Mouse (Mus musculus): ENCODE data around the gene Endov. TPM values are rescaled to one million over a fixed set of nuclear protein-coding genes. Genes with fewer than 3 reads are reported as not detected.

Endov gene
- total RNA-seq, 4 experiments from 2014 or later = 3.8 to 4.9 (median 4.5) TPM

GRCm38 (mm10) chr11:119516677-119517361 is 25.7 kb downstream of the Endov start:
- no peak for DNase-seq (ENCODE audit: low spot score in 2 of 2)

- no peak for DNase-seq (ENCODE audit: low spot score in 2 of 2)
Measured at GRCm38 (mm10) chr11:119519387-119519786, 28.2 kb downstream of the Endov start.

GRCm38 (mm10) chr11:119520005-119520712 is 29.0 kb downstream of the Endov start:
- no peak for DNase-seq (ENCODE audit: low spot score in 2 of 2)

- DNase-seq (ENCODE audit: low spot score in 2 of 2) = no peak
Measured at GRCm38 (mm10) chr11:119520713-119521063, 29.5 kb downstream of the Endov start.

GRCm38 (mm10) chr11:119521920-119522710 is 31.0 kb downstream of the Endov start:
- DNase-seq (ENCODE audit: low spot score in 2 of 2) = no peak

GRCm38 (mm10) chr11:119522779-119523178 is 31.6 kb downstream of the Endov start:
- no peak for DNase-seq (ENCODE audit: low spot score in 2 of 2)

GRCm38 (mm10) chr11:119523392-119523791 is 32.2 kb downstream of the Endov start:
- no peak for DNase-seq (ENCODE audit: low spot score in 2 of 2)

- DNase-seq (ENCODE audit: low spot score in 2 of 2) = peak; percentile 61 to 79
Measured at GRCm38 (mm10) chr11:119524545-119524949, 33.4 kb downstream of the Endov start.

- DNase-seq (ENCODE audit: low spot score in 2 of 2) = no peak
Measured at GRCm38 (mm10) chr11:119526068-119526966, 35.2 kb downstream of the Endov start.

GRCm38 (mm10) chr11:119528930-119529329 is 37.8 kb downstream of the Endov start:
- DNase-seq (ENCODE audit: low spot score in 2 of 2) = no peak

- DNase-seq (ENCODE audit: low spot score in 2 of 2) = no peak
Measured at GRCm38 (mm10) chr11:119532460-119532859, 41.3 kb downstream of the Endov start.

GRCm38 (mm10) chr11:119533745-119534144 is 42.6 kb downstream of the Endov start:
- DNase-seq (ENCODE audit: low spot score in 2 of 2) = no peak

- DNase-seq (ENCODE audit: low spot score in 2 of 2) = no peak
Measured at GRCm38 (mm10) chr11:119539944-119540343, 48.8 kb downstream of the Endov start.

- no peak for DNase-seq (ENCODE audit: low spot score in 2 of 2)
Measured at GRCm38 (mm10) chr11:119540560-119540959, 49.4 kb downstream of the Endov start.

- DNase-seq (ENCODE audit: low spot score in 2 of 2) = no peak
Measured at GRCm38 (mm10) chr11:119541082-119541481, 49.9 kb downstream of the Endov start.

GRCm38 (mm10) chr11:119542371-119542770 is 51.2 kb downstream of the Endov start:
- no peak for DNase-seq (ENCODE audit: low spot score in 2 of 2)

GRCm38 (mm10) chr11:119542886-119543285 is 51.7 kb downstream of the Endov start:
- no peak for DNase-seq (ENCODE audit: low spot score in 2 of 2)

- no peak for DNase-seq (ENCODE audit: low spot score in 2 of 2)
Measured at GRCm38 (mm10) chr11:119543816-119544517, 52.8 kb downstream of the Endov start.

- no peak for DNase-seq (ENCODE audit: low spot score in 2 of 2)
Measured at GRCm38 (mm10) chr11:119544518-119545105, 53.5 kb downstream of the Endov start.

- DNase-seq (ENCODE audit: low spot score in 2 of 2) = no peak
Measured at GRCm38 (mm10) chr11:119545281-119545680, 54.1 kb downstream of the Endov start.

Data from gastrocnemius, adult 8-10 months (tissue).